Mouse (Mus musculus) ES-Bruce4 (cell line): ENCODE measurements around the gene Ms4a3.

Experiments
- CTCF ChIP-seq: IDR thresholded peaks from one replicate; pipeline ENCODE4 v1.8.1; 2011; ENCODE audit warnings: low read depth, low read length
- POLR2A ChIP-seq: IDR thresholded peaks from one replicate; pipeline ENCODE4 v1.8.1; 2011; ENCODE audit warnings: low read length; ENCODE audit not compliant: insufficient read depth

- TF ChIP-seq CTCF: no peak
- TF ChIP-seq POLR2A: no peak
These were observed 15.4 kb downstream of the Ms4a3 start for GRCm38 (mm10) chr19:11625231-11625630.
